Mouse (Mus musculus) megakaryocyte, adult 5-6 weeks (primary cell): Measurements from ENCODE around the gene Olfr39. TPM values are rescaled to one million over a fixed set of nuclear protein-coding genes. Genes with fewer than 3 reads are reported as not detected.
"Not testable (repeated sequence)": the region's sequence is repeated elsewhere in the genome, so short reads cannot be mapped to it uniquely, and the experiment has no call there.

Experiments
- ATAC-seq: 2 replicates; pipeline ENCODE4 v1.8.0; 2016; ENCODE audit warnings: mild to moderate bottlenecking, inconsistent platforms; ENCODE audit not compliant: poor library complexity, severe bottlenecking
- total RNA-seq, 2 experiments: library from RNA; stranded (forward) in 1 of 2; stranded (reverse) in 1 of 2; fragments of 153-499, 151-499 nt in 1 of 2; fragments of 221-1000, 200-1000 nt in 1 of 2; gene quantifications; 2 replicates each; pipeline versions ENCODE4 v1.2.3 to v1.2.4; 2015 to 2017

Gene Olfr39
- total RNA-seq (2015) (not detected in 2 replicates), total RNA-seq (2017) (not detected in 2 replicates)

DNA sequence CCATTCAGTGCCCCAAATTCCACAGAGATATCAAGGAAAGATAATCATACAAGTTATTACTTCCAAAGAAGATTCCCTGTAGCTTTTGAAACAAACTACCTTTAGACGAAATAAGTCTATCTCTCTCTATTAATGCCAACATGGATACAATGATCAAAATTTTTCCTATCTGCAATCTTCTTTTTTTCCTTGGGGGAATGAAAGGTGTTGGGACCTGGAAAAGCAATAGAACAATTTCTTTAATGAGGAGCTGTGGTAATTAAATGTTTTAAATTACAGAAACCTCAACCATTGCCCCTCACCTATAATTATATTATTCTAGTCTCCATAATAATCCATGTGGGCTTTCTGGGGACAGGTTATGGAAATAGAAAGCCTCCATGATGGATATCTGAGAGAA is at the start of gene Olfr39:
Gene Olfr39 (plus strand): TSS at position 301 of the 400 bp plus-strand sequence.
- no peak for ATAC-seq

- ATAC-seq: no peak
Observed at GRCm38 (mm10) chr9:20236819-20237218, 45.3 kb upstream of the Olfr39 start, which contains the start of gene Olfr872. Gene Olfr872 (plus strand): TSS chr9:20237119.

DNA sequence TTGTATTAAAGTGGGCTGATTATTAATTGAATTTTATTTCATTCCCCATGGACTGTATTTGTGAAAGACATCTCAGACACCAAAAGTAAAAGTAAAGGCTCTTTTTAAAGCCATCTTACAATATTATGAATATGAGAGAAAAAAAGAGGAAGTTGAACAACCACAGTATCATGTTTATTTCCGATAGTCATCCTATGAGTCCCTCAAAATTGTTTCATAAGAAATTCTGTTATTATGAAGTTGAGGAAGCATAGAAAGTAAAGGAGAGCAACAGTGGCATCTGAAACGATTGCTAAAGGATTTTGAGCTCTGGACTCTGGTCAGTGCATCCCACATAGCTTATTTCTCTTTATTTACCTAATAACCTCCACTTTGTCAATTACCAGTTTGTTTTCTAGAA is 44.8 kb upstream of the Olfr39 start:
- ATAC-seq: no peak

DNA sequence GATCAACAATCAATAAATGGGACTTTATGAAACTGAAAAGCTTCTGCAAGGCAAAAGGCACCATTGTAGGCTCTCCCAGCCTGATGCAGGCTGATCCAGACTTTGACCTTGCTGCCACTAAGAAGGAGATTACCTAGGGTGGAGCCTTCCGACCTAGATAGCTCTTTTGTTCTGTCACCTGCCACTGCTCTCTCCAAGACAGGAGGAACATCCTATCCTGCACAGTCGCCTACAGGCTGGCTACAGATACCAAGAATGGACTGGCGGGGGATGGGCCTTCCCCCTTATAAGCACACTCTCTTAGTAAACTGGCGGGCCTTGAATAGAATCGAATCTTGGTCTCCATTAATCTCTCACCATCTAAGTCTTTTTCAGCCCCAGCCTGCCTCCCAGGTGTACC is 13.4 kb downstream of the Olfr39 start:
- ATAC-seq: not testable (repeated sequence)

- ATAC-seq: no peak
Observed at GRCm38 (mm10) chr9:20298232-20298631, 16.1 kb downstream of the Olfr39 start, which contains the start of gene Olfr873. Gene Olfr873 (plus strand): TSS chr9:20298532.

- no peak for ATAC-seq
Observed at GRCm38 (mm10) chr9:20335994-20336393, 53.8 kb downstream of the Olfr39 start, which contains the start of gene Olfr18. Gene Olfr18 (minus strand): TSS chr9:20336094.

Other genes starting within 250 kb of the Olfr39 start
- not detected in 2 replicates for gene Olfr867, start 224.8 kb upstream of the Olfr39 start, total RNA-seq (2015)
- gene Olfr867, start 224.8 kb upstream of the Olfr39 start, total RNA-seq (2017): not detected in 2 replicates
- gene Olfr868, start 183.7 kb upstream of the Olfr39 start, total RNA-seq (2015): not detected in 2 replicates
- gene Olfr868, start 183.7 kb upstream of the Olfr39 start, total RNA-seq (2017): not detected in 2 replicates
- gene Olfr869, start 153.3 kb upstream of the Olfr39 start, total RNA-seq (2015): not detected in 2 replicates
- gene Olfr869, start 153.3 kb upstream of the Olfr39 start, total RNA-seq (2017): not detected in 2 replicates
- not detected in 2 replicates for gene Olfr870, start 108.3 kb upstream of the Olfr39 start, total RNA-seq (2015)
- gene Olfr870, start 108.3 kb upstream of the Olfr39 start, total RNA-seq (2017): not detected in 2 replicates
- gene Olfr871, start 70.1 kb upstream of the Olfr39 start, total RNA-seq (2015): not detected in 2 replicates
- gene Olfr871, start 70.1 kb upstream of the Olfr39 start, total RNA-seq (2017): not detected in 2 replicates
- not detected in 2 replicates for gene Olfr872, start 45.2 kb upstream of the Olfr39 start, total RNA-seq (2015)
- gene Olfr872, start 45.2 kb upstream of the Olfr39 start, total RNA-seq (2017): not detected in 2 replicates
- gene Olfr873, start 16.2 kb downstream of the Olfr39 start, total RNA-seq (2015): not detected in 2 replicates
- not detected in 2 replicates for gene Olfr873, start 16.2 kb downstream of the Olfr39 start, total RNA-seq (2017)
- gene Olfr18, start 53.7 kb downstream of the Olfr39 start, total RNA-seq (2015): not detected in 2 replicates
- not detected in 2 replicates for gene Olfr18, start 53.7 kb downstream of the Olfr39 start, total RNA-seq (2017)
- 7.1 and 9.2 TPM in 2 replicates for gene Zfp560, start 102.8 kb downstream of the Olfr39 start, total RNA-seq (2015)
- 0.70 and 4.5 TPM in 2 replicates for gene Zfp560, start 102.8 kb downstream of the Olfr39 start, total RNA-seq (2017)
- 23.0 and 27.1 TPM in 2 replicates for gene Zfp26, start 177.8 kb downstream of the Olfr39 start, total RNA-seq (2015)
- 33.0 and 36.9 TPM in 2 replicates for gene Zfp26, start 177.8 kb downstream of the Olfr39 start, total RNA-seq (2017)
- gene Zfp426, start 210.4 kb downstream of the Olfr39 start, total RNA-seq (2015): 18.6 and 22.3 TPM in 2 replicates
- 20.8 and 23.6 TPM in 2 replicates for gene Zfp426, start 210.4 kb downstream of the Olfr39 start, total RNA-seq (2017)
- 20.8 and 24.3 TPM in 2 replicates for gene Zfp266, start 239.1 kb downstream of the Olfr39 start, total RNA-seq (2015)
- gene Zfp266, start 239.1 kb downstream of the Olfr39 start, total RNA-seq (2017): 21.0 and 22.8 TPM in 2 replicates